Comparison of ENCODE assay signal across 24 mouse cellular contexts in genomic region chr19:10713551-10713950, GRCm38 (mm10). TPM values are rescaled to one million over a fixed set of nuclear protein-coding genes. Genes with fewer than 3 reads are reported as not detected.
"Had no signal": no experiment of that assay in that cellular context is flagged by ENCODE, and none has a peak within 500 bp of the region (broad histone marks: within the 10 kb centered on the region; RNA-seq: fewer than 3 reads in every experiment).

No protein-coding gene starts in this region.

- H3K9me3 ChIP-seq: liver, embryonic 15.5 days; midbrain, embryonic 10.5 days; midbrain, embryonic 12.5 days; neural tube, embryonic 12.5 days; neural tube, embryonic 15.5 days had no signal

- H3K9ac ChIP-seq: liver, embryonic 15.5 days; lung, embryonic 14.5 days; midbrain, embryonic 12.5 days; neural tube, embryonic 12.5 days; neural tube, embryonic 15.5 days had no signal

- H3K27ac ChIP-seq: liver, embryonic 15.5 days; midbrain, embryonic 12.5 days; neural tube, embryonic 12.5 days had no signal

- H3K4me2 ChIP-seq: liver, embryonic 15.5 days; lung, embryonic 14.5 days; midbrain, embryonic 12.5 days; neural tube, embryonic 12.5 days; neural tube, embryonic 15.5 days had no signal

- DNase-seq: lung, adult 18-20 months; lung, embryonic 14.5 days; lung, postnatal 10 days; lung, postnatal 4 days; midbrain, embryonic 14.5 days; retina, postnatal 1 day; right cerebral cortex, adult 18-20 months; right cerebral cortex, postnatal 25 days; right cerebral cortex, postnatal 4 days; spleen, adult 18-20 months; thymus, adult 18-20 months; thymus, postnatal 14 days; thymus, postnatal 36 days had no signal

- H3K4me3 ChIP-seq: liver, embryonic 15.5 days; midbrain, embryonic 10.5 days; midbrain, embryonic 12.5 days; myocyte; neural tube, embryonic 12.5 days; neural tube, embryonic 15.5 days had no signal

- H3K27me3 ChIP-seq: liver, embryonic 15.5 days; midbrain, embryonic 12.5 days; neural tube, embryonic 12.5 days; neural tube, embryonic 15.5 days had no signal

- ATAC-seq: midbrain, embryonic 16.5 days had no signal

RNA-seq across cellular contexts. Expression of gene Cd5, which starts 25.3 kb away (rescaled TPM):
- polyA plus RNA-seq: liver, embryonic 15.5 days; midbrain, embryonic 10.5 days; myocyte had no signal

RNA-seq across cellular contexts. Expression of gene Pga5, which starts 35.7 kb away (rescaled TPM):
- total RNA-seq: megakaryocyte, adult 5-6 weeks; megakaryocyte-erythroid progenitor cell, adult 5-6 weeks had no signal
- polyA plus RNA-seq: liver, embryonic 15.5 days; lung, embryonic 14.5 days; lung, embryonic 16.5 days; midbrain, embryonic 10.5 days; midbrain, embryonic 12.5 days; midbrain, embryonic 14.5 days; midbrain, embryonic 16.5 days; neural tube, embryonic 12.5 days; neural tube, embryonic 15.5 days; small intestine, adult 2 months had no signal
